Mouse (Mus musculus) CH12F3 (cell line): Measurements from ENCODE around the gene Kcnn4.

Source experiments
- in situ Hi-C: fragments of 300-500 bp; cut with MboI; formaldehyde crosslinking; loops from 2 replicates; pipeline ENCODE4 v1.14.3; 2020; ENCODE audit warnings: low sequenced_read_pairs

Kcnn4 gene

DNA sequence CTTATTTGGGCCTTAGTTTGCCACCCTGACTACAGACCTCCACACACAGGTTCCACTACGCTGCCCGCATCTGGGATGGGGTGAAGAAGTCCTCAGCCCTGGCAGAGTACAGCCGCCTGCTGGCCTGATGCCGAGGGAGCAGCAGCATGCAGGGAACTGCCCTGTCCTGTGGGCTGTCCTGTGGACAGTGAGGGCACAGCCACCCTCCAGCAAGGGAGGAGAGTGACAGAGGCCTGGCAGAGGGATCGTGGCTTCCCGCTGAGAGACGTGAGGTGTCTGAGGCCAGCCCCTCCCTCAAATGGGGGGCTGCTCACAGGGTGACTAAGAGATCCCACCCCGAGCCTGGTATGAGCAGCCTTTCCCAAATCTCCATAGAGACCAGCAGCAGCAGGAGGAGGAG, 52.2 kb downstream of the Kcnn4 start:
- in situ Hi-C loops, result no loop called here

DNA sequence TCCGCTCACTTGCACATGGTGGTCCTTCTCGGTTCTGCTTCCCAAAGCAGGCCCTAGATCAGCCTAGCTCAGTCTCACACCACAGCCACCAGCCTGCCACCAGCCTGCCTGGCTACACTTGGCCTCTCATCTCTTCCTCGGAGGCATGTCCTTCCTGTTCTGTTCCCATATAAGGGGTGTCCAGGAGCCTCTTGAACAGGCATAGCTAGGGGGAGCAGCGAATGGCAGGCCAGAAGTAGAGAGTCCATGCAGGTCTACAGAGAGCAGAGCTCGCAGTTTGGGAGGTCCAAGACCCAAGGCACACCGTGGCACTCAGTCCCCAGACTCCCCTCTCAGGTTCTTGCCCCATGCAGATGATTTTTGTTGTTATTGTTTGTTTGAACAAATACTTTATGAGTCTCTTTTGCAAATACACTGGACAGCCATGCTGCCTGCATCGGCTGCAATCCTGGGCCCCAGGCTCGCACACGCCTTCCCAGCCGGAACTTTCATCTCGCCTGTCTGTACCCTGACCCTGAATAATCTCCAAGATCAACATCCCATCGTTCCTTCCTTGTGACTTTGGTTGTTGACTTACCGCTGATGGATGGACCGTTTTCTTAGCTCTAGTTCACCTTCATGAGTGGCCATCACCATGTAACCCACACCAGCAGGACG, 53.2 kb downstream of the Kcnn4 start:
- in situ Hi-C loops, result no loop called here

DNA sequence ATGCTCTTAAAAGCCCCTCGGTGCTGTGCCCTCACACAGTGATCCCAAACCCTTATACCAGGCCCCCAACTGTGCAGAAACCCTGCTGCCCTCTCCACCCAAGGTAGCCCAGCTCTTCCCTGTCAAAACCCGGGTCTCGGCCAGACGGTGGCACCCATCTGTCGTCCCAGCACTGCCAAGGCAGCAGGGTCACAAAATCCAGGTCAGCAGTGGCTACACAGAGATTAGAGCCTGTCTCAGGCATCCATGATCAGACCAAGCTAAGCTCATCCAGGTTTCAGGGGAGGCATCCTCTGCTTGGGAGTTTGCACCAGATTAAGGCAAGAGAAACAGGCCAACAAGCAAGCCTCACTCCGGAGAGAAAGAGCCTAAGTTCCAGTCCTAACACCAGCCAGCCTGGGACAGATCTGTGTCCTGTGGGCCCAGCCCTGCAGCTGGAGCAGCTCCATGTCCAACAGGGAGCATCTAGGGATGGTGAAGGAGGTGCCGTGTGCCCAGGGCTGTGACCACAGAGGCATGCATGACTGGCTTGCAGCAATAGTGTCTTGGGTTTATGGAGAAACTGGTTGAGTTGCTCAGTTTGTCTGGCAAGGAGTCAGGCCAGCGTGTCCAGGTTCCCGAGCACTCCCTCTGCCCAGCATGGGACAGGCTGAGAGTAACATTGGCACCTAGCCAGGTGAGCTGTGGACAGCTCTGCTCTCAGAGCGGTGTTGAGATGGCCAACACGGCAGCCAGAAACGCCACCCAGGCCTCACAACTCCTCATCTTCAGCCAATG, 54.1 kb downstream of the Kcnn4 start:
- in situ Hi-C loops, result no loop called here

DNA sequence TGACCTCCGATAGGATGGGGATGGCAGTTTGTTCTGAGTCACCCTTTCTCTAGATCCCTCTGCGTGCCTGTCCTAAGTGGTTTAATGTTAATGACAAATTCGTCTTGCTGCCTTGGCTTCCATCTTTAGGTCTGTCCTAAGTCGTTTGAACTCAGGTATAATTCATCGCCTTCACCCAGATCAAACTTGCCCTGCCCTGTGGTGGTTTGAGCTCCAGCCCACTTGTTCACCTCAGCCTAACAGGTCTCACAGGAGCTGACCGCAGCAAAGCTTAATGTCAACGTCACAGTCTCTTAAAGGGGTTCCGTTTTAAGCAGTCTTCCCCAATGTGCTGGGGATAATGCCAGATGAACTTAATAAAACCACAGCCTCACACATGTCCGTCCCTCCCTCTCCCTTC, 55.9 kb downstream of the Kcnn4 start:
- in situ Hi-C loops, result no loop called here

DNA sequence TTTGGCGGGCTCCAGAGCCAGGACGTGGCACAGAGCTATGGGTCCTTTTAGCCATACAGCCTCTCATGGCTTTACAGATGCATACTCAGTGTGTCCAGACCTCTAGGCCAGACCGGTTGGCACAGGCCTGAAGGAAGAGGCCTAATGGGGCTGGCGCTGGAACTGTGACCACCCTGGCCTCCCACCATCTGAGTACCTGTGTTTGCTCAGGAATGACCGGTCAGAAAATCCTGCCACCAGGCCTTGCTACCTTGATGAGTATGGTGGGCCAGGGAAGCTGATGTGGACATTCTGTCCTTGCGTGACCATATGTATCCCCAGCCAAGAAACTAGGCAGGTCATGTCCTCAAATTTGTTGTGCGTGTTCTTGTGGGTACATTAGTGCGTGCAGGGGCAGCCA, 57.1 kb downstream of the Kcnn4 start:
- in situ Hi-C loops, result no loop called here

DNA sequence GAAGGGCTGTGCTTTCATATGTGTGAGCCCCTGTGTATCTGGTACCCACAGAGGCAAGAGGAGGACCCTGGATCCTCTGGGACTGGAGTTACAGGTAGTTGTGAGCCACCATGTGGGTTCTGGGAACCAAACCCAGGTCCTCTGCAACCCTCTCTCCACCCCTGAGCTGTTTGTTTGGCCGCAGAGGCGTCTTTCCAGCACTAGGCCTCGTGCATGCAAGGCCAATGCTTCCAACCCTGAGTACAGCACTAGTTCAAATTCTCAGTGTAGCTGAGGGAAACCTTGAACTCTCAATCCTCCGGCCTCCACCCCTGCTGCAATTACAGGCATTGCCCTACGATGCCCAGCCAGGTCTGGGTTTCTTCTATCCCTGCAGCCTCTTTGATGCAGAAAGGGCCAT, 58.7 kb downstream of the Kcnn4 start:
- in situ Hi-C loops, result no loop called here

DNA sequence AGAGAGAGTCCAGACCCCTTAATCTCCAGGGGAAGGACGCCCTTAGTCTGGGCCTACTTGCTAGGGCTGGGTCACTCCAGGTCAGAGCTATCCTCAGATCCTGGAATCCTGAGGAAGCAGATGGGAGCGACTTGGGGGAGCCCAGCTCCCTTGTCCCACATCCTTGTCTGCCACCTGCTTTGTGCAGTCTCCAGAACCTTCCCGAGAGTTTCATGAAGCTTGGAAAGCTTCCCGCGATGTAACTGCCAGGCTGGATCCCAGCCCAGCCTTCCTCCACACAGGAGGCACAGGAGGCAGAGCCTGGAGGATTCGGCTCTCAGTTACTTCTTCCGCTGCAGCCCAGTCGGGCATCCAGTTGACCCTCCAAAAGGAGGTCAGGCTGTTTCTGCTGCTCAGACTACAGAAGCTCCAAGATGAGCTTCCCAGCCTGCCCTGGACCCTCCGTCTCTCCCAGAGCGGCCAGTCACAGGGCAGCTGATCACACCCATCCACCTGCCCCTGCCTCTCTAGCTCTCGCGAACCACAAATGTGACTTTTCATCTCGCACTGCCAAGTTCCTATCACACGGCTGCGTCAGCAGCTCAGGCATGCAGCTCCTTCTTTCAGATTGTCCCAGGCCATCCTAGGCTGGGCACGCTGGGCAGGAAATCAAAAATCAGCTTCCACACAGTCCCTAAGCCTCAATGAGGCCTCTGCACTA, 59.5 kb downstream of the Kcnn4 start:
- in situ Hi-C loops, result no loop called here

DNA sequence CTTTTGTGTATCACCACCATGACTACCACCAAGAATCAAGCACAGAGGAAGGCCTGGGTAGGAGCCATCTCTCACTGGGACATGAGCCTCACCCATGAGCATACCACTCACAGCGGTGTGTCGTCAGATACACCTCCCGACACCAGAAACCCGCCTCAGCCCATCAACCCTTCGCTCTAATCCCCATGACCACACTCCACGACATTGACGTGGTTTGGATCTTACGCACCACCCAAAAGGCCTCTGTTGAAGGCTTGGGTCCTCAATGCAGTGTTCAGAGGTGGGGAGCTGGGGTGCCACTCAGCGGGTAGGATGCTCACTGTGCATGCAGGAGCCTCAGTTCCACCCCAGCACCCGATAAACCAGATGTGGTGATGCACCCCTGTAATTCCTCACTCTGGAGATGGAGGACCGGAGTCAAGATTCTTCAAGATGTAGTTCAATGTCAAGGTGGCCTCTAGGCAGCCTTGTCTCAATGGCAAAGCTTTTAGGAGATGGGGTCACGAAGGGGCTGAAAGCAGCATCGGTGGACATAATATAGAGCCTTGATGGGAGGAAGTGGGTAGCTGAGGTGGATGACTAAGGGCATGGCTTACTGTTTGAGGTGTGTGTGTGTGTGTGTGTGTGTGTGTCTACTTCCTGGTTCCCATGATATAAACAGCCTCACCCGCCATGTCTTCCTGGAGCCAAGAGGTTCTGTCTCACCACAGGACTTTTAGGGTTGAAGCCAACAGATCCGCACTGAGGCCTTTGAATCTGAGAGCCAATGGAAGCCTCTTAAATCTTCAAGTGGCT, 60.7 kb downstream of the Kcnn4 start:
- in situ Hi-C loops, result no loop called here

DNA sequence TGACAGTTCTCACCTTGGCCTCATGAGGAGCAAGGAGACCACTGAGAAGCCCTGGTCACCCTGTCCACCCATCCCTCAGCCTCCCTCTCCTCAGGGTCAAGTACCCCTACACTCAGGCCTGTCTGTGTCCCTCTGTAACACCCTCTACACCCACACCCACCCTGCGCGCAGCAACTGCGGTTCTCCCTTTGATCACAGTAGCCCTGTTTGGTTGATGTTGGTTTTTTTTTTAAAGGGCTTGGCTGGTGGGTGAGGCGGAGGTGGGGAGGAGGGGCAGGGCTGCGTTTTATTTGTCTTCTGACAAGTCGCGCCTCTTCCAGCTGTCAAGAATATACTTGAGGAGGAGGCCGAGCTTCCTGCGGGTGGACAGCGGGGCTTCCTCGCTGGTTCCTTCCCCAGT, 61.6 kb downstream of the Kcnn4 start:
- in situ Hi-C loops, result no loop called here

DNA sequence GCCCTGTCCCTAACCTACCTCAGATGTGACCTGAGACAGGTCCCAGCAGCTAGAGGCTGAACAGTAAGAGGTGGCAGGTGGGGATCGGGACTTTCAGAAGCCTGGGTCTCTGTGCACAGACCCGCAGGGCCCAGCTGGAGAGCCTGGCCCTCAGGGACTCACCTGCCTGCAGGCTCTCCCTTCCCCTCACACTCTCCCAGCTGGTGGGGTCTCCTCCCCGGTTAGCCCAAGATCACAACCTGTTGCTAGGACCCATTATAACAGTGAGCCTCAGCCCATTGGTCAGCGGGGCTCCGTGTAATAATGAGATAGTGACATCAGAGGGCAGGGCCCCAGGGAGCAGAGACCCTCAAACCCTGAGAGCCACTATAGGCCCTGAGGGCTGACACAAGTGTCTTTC, 65.2 kb downstream of the Kcnn4 start:
- in situ Hi-C loops, result no loop called here
